8 mouse cellular contexts compared by ENCODE assay signal in the genomic region with DNA sequence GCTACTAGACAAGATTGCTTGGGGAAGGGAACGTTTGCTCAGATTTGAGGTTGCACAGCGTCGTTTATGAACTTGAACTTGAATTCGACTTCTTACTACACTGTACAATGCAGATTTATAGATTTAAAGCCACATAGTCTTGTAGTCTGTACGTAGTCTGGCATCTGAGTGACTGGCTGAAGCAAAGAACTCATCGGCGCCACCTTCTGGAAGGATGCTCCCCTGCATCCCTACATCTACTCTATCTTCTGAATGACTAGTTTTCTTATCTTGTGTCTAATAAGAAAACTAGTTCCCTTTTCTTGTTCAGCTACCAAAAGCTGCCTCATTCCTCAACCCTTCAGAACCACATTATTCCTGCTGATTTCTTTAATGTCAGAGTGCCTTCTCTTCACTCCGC. TPM values are rescaled to one million over a fixed set of nuclear protein-coding genes. Genes with fewer than 3 reads are reported as not detected.
DNase-seq lines count a peak whose midpoint lies in the region; TF ChIP-seq lines count a peak whose summit lies in the region.
"Not testable (repeated sequence)": the region's sequence is repeated elsewhere in the genome, so short reads cannot be mapped to it uniquely, and the experiment has no call there.

No protein-coding gene starts in this region.

- WGBS in lung, adult 2 months, result 65% methylated on average over 8 of the region's 8 CpGs

- TF ChIP-seq CTCF in lung, adult 2 months (IDR thresholded peaks at IDR 0.05; ENCODE audit: insufficient read depth, low read length), result peak; percentile 32

- intact Hi-C loops in heart, postnatal 14 days (cut with DNase I), result not testable (repeated sequence)

- not testable (repeated sequence) for TF ChIP-seq POLR2A in lung, adult 2 months (IDR thresholded peaks at IDR 0.05; ENCODE audit: borderline replicate concordance, extremely low read depth, low read depth, low read length)

- H3K4me1 ChIP-seq in lung, adult 2 months (ENCODE audit: control insufficient read depth, insufficient read depth, low read length), result not testable (repeated sequence)

- peak; percentile 70 for DNase-seq in ES-CJ7 (ENCODE audit: low read depth, low spot score)
- peak; percentile 59 for DNase-seq in adrenal gland, postnatal 25 days
- peak; percentile 44 for DNase-seq in embryo, embryonic 10.5 days (ENCODE audit: low spot score)
- peak; percentile 50 to 64 for DNase-seq in heart, postnatal 14 days
- DNase-seq in kidney, postnatal 36 days, result peak; percentile 14 to 71
- peak; percentile 15 for DNase-seq in lung, adult 2 months
- peak; percentile 11 for DNase-seq in retina, postnatal 1 day
- DNase-seq in urinary bladder, postnatal 10 days (ENCODE audit: low spot score), result peak; percentile 11

- H3K4me3 ChIP-seq in lung, adult 2 months (replicated peaks; ENCODE audit: extremely low read depth, low read depth, low read length), result not testable (repeated sequence)

RNA-seq across cellular contexts. Expression of a gene that starts 41.5 kb away (rescaled TPM):
- total RNA-seq in adrenal gland, postnatal 25 days (2021), result 21.1 and 31.8 TPM in 2 replicates
- total RNA-seq in heart, postnatal 14 days (2021), result 10 to 100 TPM; 33.9 to 34.1 TPM
- 6.5 and 10.9 TPM in 2 replicates for polyA plus RNA-seq in lung, adult 2 months (2012; rRNA removed)

Comparison
In these comparisons a context has a peak if more than half of its experiments do, and no peak if none do; other contexts are left out.
1. DNase-seq: peak in every context shown above with its lines; median percentile 70 in ES-CJ7; 59 in adrenal gland, postnatal 25 days; 57 in heart, postnatal 14 days; 44 in embryo, embryonic 10.5 days; 42 in kidney, postnatal 36 days; 15 in lung, adult 2 months; 11 in retina, postnatal 1 day; 11 in urinary bladder, postnatal 10 days.